Mouse (Mus musculus) naive thymus-derived CD4-positive, alpha-beta T cell, adult 5 months (primary cell): ENCODE results near the gene Myt1. TPM values are rescaled to one million over a fixed set of nuclear protein-coding genes. Genes with fewer than 3 reads are reported as not detected.

Source experiments
- polyA plus RNA-seq: library from polyadenylated mRNA; unstranded; fragments of 100-300 nt; shearing (Covaris generic); gene quantifications from one replicate; pipeline ENCODE4 v1.2.1, GENCODE M21; 2017

Gene Myt1
- not detected for polyA plus RNA-seq

DNA sequence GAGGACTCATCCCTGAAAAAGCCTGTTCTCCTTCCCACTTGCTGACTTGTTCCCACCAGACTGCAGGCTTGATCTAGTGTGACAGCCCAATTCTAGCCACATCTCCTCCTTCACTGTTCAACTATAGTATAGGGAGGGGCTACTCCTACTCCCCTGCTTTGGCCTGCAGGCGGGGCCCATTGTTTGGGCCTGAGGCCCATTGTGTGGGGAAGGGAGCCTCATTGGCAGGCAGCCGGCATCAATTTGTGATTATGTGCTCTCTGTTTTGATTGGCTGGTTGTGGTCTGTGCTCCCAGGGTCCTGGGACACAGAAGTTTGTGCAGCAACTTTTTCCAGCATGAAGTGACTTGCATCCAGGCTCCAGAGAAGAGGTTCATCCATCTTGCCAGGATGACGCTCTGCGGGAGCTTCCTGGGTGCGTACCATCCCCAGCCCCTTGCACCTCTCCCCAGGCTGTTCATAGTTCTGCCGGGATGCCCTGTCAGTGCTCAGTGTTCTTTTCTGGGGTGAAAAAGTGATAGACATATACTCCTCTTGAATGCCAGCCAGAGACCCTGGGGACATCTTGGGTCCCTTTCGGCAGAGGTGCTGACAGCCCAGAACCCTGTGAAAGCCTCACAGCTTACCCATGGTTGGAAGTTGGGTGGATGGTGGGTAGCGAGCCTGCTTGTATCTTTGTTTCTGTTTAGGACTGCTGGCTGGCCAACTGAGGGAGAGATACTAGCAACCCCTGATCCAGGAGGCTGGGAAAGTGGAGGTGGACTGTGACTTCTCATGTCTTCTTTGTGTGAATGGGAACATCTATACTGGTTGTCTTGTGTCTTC lies at the start of gene Myt1:
Gene Myt1, plus strand, starts transcription at position 327 of the 825 bp plus-strand sequence.

DNA sequence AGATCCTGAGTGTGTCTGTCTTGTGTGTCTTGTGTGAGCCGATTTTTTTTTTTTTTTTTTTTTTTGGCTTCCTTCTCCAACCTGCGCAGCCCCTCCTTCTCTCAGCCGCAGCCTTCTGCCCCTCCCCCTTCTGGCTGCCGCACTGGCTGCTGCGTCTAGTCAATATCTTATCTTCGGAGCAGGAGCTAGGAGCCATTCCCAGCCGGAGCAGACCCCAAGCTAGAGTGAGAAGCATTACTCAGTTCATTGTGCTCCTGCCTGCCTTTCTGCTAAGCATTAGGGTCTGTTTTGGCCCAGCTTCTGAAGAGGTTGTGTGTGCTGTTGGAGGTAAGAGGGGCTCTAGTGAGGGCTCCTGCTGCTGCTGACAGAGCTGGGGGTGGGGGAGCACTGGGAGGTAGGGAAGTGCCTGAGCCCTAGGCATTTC lies 48.2 kb upstream of the Myt1 start, which contains the start of gene Oprl1:
Gene Oprl1, plus strand, starts transcription at position 114 of the 424 bp plus-strand sequence.

DNA sequence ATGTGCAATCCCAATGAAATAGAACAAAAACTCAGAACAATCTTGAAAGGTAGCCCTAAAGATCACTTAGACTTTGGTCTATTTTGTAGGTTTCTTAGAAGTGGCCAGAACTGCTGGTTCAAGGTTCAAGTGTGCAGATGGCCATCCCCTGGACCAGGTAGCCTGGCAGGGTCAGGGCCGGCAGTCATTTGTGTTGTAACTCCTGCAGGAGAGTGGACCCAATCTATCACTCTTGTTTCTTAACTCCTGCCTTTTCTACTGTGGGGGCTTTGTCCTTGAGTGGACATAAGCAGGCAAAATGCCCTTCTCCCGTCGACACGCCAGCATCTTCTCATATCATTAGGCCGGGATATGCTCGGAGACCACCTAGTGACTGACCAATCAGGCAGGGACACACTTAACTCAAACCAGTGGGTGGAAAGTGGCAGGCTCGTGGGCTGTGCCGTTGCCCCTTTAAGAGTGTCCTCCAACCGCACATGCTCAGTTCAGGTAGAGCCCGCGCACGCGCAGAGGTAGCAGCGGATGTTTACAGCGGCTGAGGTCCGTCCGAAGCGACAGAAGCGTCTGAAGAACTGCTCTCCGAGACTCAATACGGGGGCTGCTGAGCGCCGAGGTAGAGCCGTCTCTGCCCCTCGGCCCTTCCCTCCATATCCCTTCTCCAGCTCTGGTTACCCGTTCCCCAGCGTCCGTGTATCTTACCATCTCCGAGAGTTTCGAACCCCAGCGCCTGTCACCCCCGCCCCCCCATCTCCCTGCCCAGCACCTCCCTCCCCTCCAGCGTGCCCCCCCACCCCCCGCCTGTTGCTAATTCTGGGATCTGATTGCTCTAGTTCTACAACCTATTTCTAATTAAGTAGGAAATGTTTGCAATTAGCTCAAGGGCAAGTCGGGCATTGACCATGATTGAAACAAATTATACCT lies 74.5 kb downstream of the Myt1 start, which contains the start of gene Pcmtd2:
Gene Pcmtd2, plus strand, starts transcription at position 483 of the 921 bp plus-strand sequence.

DNA sequence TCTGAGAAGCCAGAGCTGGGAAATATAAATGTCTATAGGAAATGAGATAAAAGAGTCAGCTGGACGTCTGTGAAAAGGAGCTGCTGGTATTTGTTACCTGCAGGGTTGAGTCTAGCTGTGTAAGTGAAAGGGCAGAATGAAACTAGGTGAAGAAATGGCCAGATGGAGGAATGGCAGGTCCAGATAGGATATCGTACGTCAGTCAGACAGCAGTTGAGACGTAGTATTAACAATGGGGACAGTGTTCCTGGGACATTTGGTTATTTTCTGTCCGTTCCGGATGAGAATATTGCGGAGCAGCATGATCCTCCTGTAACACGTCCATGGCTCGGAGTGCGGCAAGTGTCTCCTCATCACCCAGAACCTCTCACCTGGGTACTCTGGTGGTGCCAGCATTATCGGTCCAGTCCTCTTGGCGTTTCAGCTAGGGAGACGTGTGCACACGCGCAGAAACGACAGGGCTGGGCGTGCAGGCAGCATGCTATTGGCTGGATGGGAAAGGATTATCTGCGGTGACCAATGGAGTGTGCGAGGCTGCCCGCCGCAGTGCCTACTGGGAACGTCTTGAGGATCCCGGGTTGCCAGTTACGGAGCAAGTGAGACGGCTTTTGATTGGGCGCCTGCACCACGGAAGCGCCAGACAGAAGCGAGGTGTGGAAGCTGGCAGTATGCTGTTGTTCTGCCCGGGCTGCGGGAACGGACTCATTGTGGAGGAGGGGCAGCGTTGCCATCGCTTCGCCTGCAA lies 100.8 kb downstream of the Myt1 start, which contains the start of gene Polr3k:
Gene Polr3k, plus strand, starts transcription at position 547 of the 745 bp plus-strand sequence.

Other genes with a start within 250 kb of the Myt1 start
- gene Dnajc5, start 242.8 kb upstream of the Myt1 start, polyA plus RNA-seq = 167 TPM
- gene Uckl1, start 178.4 kb upstream of the Myt1 start, polyA plus RNA-seq = 130 TPM
- gene Prpf6, start 171.5 kb upstream of the Myt1 start, polyA plus RNA-seq = 90.9 TPM
- 33.9 TPM for gene Zfp512b, start 170.5 kb upstream of the Myt1 start, polyA plus RNA-seq
- gene Samd10, start 164.1 kb upstream of the Myt1 start, polyA plus RNA-seq = 9.2 TPM
- not detected for gene Gm29797, start 106.3 kb upstream of the Myt1 start, polyA plus RNA-seq
- gene Sox18, start 91.7 kb upstream of the Myt1 start, polyA plus RNA-seq = not detected
- gene Tcea2, start 83.0 kb upstream of the Myt1 start, polyA plus RNA-seq = 21.1 TPM
- 142 TPM for gene Rgs19, start 69.4 kb upstream of the Myt1 start, polyA plus RNA-seq
- not detected for gene Lkaaear1, start 64.9 kb upstream of the Myt1 start, polyA plus RNA-seq
- 0.35 TPM for gene Oprl1, start 48.3 kb upstream of the Myt1 start, polyA plus RNA-seq
- 73.2 TPM for gene Pcmtd2, start 74.5 kb downstream of the Myt1 start, polyA plus RNA-seq
- gene Polr3k, start 101.0 kb downstream of the Myt1 start, polyA plus RNA-seq = 21.2 TPM
- not detected for gene Gm14496, start 227.8 kb downstream of the Myt1 start, polyA plus RNA-seq